Mouse (Mus musculus) lung, embryonic 15.5 days (tissue): ENCODE data around the gene Cox8a. TPM values are rescaled to one million over a fixed set of nuclear protein-coding genes. Genes with fewer than 3 reads are reported as not detected.

Experiments used
- ATAC-seq: fragments of 200-750 bp; cut with Nextera tagmentation; 2 replicates; pipeline ENCODE4 v1.8.0; 2017; ENCODE audit warnings: moderate number of reproducible peaks, borderline replicate concordance; ENCODE audit not compliant: low FRiP score, low TSS enrichment; ENCODE audit errors: extremely low read depth
- H3K27ac ChIP-seq: fragments of 300-500 bp; sonication (generic); 2 replicates; pipeline ENCODE4 v1.5.1; 2015; ENCODE audit warnings: moderate library complexity, mild to moderate bottlenecking, inconsistent platforms
- H3K27me3 ChIP-seq: fragments of 300-500 bp; sonication (generic); 2 replicates; pipeline ENCODE4 v1.6.1; 2015; ENCODE audit warnings: inconsistent platforms
- H3K36me3 ChIP-seq: fragments of 300-500 bp; sonication (generic); 2 replicates; pipeline ENCODE4 v1.6.1; 2015; ENCODE audit warnings: inconsistent platforms
- H3K4me1 ChIP-seq: fragments of 300-500 bp; sonication (generic); 2 replicates; pipeline ENCODE4 v1.6.1; 2015; ENCODE audit warnings: inconsistent platforms
- H3K4me2 ChIP-seq: fragments of 300-500 bp; sonication (generic); 2 replicates; pipeline ENCODE4 v1.6.1; 2015; ENCODE audit warnings: inconsistent platforms, mild to moderate bottlenecking, moderate library complexity
- H3K4me3 ChIP-seq: fragments of 300-500 bp; sonication (generic); 2 replicates; pipeline ENCODE4 v1.5.1; 2015; ENCODE audit warnings: mild to moderate bottlenecking, inconsistent platforms
- H3K9ac ChIP-seq: fragments of 300-500 bp; sonication (generic); 2 replicates; pipeline ENCODE4 v1.6.1; 2015; ENCODE audit warnings: inconsistent platforms
- H3K9me3 ChIP-seq: fragments of 300-500 bp; sonication (generic); 2 replicates; pipeline ENCODE4 v1.6.1; 2016; ENCODE audit warnings: inconsistent platforms
- WGBS: fragments of 180-500 bp; shearing (Covaris S2); methylation state at CpG from one replicate; pipeline ENCODE4 v1.1.7; 2015; 5-methylcytosine and 5-hydroxymethylcytosine counted together
- polyA plus RNA-seq: library from polyadenylated mRNA; unstranded; fragments of >200 nt; fragmentation: Nextera tagmentation; extraction: Ambion mirVana; gene quantifications from 2 replicates; pipeline ENCODE4 v1.2.1, GENCODE M21; 2015

Cox8a gene
- polyA plus RNA-seq, 1 experiment from 2014 or later: 793 TPM

- Histone ChIP-seq H3K27me3 (no peaks in the 10 kb centered on the region), H3K4me1 (peaks cover 9% of the 10 kb centered on the region), H3K9me3 (no peaks in the 10 kb centered on the region), H3K4me2 (peak within 1 kb of the TSS; percentile 66), H3K36me3 (no peaks in the 10 kb centered on the region), H3K4me3 (peak within 1 kb of the TSS; percentile 76), H3K9ac (peak within 1 kb of the TSS; percentile 79), H3K27ac (peak within 1 kb of the TSS; percentile 77)
- peak; percentile 95 for ATAC-seq
- under 1% methylated on average over 79 of the region's 80 CpGs for WGBS
Measured at GRCm38 (mm10) chr19:7240782-7241690, 23.6 kb upstream of the Cox8a start, which contains the start of gene Naa40. Naa40 (minus strand) TSS chr19:7241183.

- Histone ChIP-seq H3K9ac (peak overlapping the region; percentile 79), H3K27me3 (no peaks in the 10 kb centered on the region)
- WGBS: 2% methylated on average over 13 of the region's 13 CpGs
Measured at GRCm38 (mm10) chr19:7240291-7240690, 22.9 kb upstream of the Cox8a start.

DNA sequence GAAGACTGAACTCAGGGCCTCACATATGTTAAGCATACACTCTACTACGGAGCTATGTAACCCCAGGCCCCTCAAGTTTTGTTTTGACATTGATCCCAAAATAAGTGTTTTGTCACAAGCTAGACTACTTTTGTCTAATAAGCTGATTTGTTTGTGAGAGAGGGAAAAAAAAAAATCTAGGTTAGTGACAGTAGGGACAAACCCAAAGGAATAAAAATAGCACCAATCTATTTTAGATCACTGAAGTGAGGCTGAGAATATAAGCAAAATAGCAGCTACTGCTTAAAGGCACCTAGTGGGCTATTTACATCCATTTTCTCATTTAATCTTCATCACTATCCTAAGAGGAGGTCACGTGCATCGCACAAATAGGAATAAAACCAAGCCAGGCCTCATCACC is 22.2 kb upstream of the Cox8a start:
- Histone ChIP-seq H3K4me1 (peaks cover 9% of the 10 kb centered on the region), H3K9me3 (no peaks in the 10 kb centered on the region), H3K27ac (no peak overlapping the region), H3K36me3 (peaks cover under 1% of the 10 kb centered on the region; the same call in 1 of the 2 replicates), H3K4me2 (peak overlapping the region; percentile 66), H3K4me3 (peak overlapping the region; percentile 76), H3K9ac (peak overlapping the region; percentile 79; the same call in 1 of the 2 replicates), H3K27me3 (no peaks in the 10 kb centered on the region)
- no peak for ATAC-seq
- WGBS: 88% methylated on average over 3 of the region's 3 CpGs

More at GRCm38 (mm10) chr19:7240291-7240690, 22.9 kb upstream of the Cox8a start:
- H3K4me2 ChIP-seq: peak overlapping the region; percentile 66
- H3K9me3 ChIP-seq: no peaks in the 10 kb centered on the region
- H3K36me3 ChIP-seq: no peaks in the 10 kb centered on the region
- ATAC-seq: no peak
- H3K4me1 ChIP-seq: peaks cover 9% of the 10 kb centered on the region
- H3K27ac ChIP-seq: peak overlapping the region; percentile 77
- H3K4me3 ChIP-seq: peak overlapping the region; percentile 76

DNA sequence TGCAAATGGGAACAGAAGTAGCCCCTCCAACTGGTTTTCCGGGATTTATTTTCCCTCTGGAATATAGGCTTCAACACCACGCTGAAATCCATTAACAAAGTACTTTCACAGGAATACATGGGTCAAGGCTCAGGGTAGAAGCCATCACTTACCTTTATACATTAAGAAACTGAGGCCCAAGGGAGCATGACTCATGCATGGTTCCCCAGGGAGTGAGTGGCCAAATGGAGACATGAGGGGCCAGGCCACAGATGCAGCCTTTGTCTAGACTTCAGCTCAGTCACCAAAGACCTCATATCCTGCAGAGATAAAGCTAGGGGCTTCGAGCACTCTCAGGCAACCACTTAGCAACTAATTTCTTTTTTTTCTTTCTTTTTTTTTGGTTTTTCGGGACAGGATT is 19.3 kb upstream of the Cox8a start:
- 91% methylated on average over 4 of the region's 4 CpGs for WGBS
- no peak for ATAC-seq
- no peaks in the 10 kb centered on the region for H3K9me3 ChIP-seq
- peaks cover 9% of the 10 kb centered on the region for H3K4me1 ChIP-seq
- H3K36me3 ChIP-seq: peaks cover 23% of the 10 kb centered on the region
- no peaks in the 10 kb centered on the region for H3K27me3 ChIP-seq
- H3K4me2 ChIP-seq: no peak overlapping the region
- H3K4me3 ChIP-seq: no peak overlapping the region
- H3K9ac ChIP-seq: no peak overlapping the region
- no peak overlapping the region for H3K27ac ChIP-seq

GRCm38 (mm10) chr19:7236011-7236410 is 18.6 kb upstream of the Cox8a start:
- no peak overlapping the region for H3K4me3 ChIP-seq
- no peak for ATAC-seq
- 95% methylated on average over 2 of the region's 2 CpGs for WGBS
- H3K4me2 ChIP-seq: no peak overlapping the region
- H3K27me3 ChIP-seq: no peaks in the 10 kb centered on the region
- no peak overlapping the region for H3K27ac ChIP-seq
- H3K9me3 ChIP-seq: no peaks in the 10 kb centered on the region
- H3K9ac ChIP-seq: no peak overlapping the region
- peaks cover 9% of the 10 kb centered on the region for H3K4me1 ChIP-seq
- H3K36me3 ChIP-seq: peaks cover 30% of the 10 kb centered on the region

DNA sequence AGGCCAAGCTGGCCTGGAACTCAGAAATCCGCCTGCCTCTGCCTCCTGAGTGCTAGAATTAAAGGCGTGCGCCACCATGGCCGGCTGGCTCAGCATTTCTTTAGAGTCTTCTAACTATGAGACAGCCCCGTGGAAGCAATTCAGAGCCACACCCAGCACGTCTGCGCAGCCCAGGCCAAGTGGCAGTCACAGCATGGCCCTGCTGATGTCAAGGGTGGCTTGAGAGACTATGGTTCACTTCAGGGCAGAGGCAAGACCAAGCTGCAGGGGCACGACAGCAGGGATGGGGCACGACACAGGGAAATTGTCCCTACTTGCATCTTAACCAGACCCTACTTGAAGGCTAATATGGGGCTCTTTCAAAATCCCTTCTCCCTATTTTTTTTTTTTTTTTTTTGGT is 18.0 kb upstream of the Cox8a start:
- H3K4me2 ChIP-seq: no peak overlapping the region
- H3K9me3 ChIP-seq: no peaks in the 10 kb centered on the region
- no peak for ATAC-seq
- H3K9ac ChIP-seq: no peak overlapping the region
- H3K4me3 ChIP-seq: no peak overlapping the region
- peaks cover 31% of the 10 kb centered on the region for H3K36me3 ChIP-seq
- H3K27ac ChIP-seq: no peak overlapping the region
- no peaks in the 10 kb centered on the region for H3K27me3 ChIP-seq
- H3K4me1 ChIP-seq: peaks cover 9% of the 10 kb centered on the region
- 89% methylated on average over 9 of the region's 9 CpGs for WGBS

DNA sequence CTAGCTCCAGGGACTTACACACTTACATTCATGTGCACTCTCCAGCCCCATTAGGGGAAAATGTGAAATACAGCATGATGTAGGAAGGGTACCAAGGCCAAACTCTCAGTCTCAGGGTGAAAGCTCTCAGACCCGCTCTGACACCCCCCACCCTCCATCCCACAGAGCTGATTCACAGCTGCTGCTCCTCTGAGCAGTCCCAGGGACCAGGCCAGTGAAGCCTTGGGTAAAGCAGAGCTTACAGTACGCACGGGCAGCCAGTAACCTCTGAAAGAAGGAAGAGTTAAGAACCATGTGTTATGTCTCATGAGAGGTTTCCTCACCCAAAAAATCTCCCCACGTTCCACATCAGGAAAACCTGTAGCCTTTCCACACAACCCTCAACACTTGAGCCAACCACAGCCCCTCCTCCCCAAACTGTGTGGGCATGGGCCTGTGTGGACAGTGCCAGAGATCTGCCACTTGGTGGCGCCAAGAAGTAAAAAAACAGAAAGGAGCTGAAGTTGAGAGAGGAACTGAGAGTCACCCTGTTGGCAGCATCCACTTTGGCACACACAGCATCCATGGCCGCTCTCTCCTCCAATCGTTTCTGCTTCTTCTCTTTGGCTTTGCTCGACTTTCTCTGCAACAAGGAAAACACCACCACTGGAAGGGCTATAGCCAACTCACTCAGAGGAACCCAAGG is 17.3 kb upstream of the Cox8a start:
- Histone ChIP-seq H3K27ac (no peak overlapping the region), H3K36me3 (peaks cover 38% of the 10 kb centered on the region), H3K9me3 (no peaks in the 10 kb centered on the region), H3K4me3 (no peak overlapping the region), H3K9ac (no peak overlapping the region), H3K4me2 (no peak overlapping the region), H3K27me3 (no peaks in the 10 kb centered on the region), H3K4me1 (peaks cover 3% of the 10 kb centered on the region)
- WGBS: 53% methylated on average over 8 of the region's 8 CpGs
- peak; percentile 73; the same call in 1 of the 2 replicates for ATAC-seq

- Histone ChIP-seq H3K4me1 (no peaks in the 10 kb centered on the region), H3K4me2 (no peak overlapping the region), H3K4me3 (no peak overlapping the region), H3K27me3 (no peaks in the 10 kb centered on the region), H3K27ac (no peak overlapping the region), H3K36me3 (peaks cover 45% of the 10 kb centered on the region), H3K9me3 (no peaks in the 10 kb centered on the region), H3K9ac (no peak overlapping the region)
- 73% methylated on average over 6 of the region's 6 CpGs for WGBS
- ATAC-seq: no peak
Measured at GRCm38 (mm10) chr19:7226511-7226914, 9.1 kb upstream of the Cox8a start.

DNA sequence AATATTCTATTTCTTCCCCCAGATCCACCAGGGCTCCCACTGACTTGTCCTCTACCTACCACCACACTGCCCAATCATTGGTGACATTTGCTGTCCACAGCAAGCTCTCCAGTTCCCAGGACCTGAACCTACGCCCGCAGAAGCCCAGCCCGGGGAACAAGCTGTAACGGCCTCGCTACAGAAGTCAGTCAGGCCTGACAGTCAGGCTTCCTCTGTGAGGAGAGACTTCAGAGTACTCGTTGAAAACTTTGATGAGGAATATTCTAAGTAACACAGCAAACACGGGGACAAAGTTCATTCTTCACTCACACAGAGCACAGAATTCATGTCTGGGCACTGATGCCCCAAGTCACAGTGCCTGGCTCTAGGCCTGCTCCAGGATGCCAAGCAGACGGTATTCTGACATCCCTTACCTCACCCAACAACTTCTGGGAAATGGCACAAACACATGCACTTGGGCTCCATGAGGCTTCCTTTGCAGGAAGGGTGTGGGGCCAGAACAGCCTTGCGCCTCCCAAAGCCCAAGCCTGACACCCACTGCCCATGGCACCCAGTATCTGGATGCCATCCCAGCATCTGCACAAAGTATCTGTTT is 7.8 kb upstream of the Cox8a start:
- Histone ChIP-seq H3K9ac (no peak overlapping the region), H3K4me3 (no peak overlapping the region), H3K27ac (no peak overlapping the region), H3K36me3 (peaks cover 37% of the 10 kb centered on the region), H3K9me3 (no peaks in the 10 kb centered on the region), H3K4me1 (no peaks in the 10 kb centered on the region), H3K4me2 (no peak overlapping the region), H3K27me3 (no peaks in the 10 kb centered on the region)
- no peak for ATAC-seq
- 78% methylated on average over 9 of the region's 9 CpGs for WGBS

DNA sequence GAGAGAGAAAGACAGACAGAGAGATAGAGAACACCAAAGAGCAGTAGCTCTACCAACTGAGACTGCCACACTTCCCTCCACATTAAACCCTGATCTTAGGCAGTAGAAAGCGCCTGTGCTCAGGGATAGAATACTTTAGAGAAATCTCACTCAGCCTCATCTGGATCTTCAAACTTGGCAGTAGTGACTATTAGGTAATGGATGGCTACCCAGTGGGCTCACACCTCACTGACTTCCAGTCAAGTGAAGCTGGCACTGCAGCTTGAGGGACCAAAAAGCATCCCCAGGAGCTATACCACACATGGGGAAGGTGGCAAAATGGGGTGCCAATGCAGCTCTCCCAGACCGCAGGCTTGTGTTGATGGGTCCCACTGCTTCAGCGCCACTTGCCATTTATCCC is 6.8 kb upstream of the Cox8a start:
- 83% methylated on average over 3 of the region's 3 CpGs for WGBS
- Histone ChIP-seq H3K4me1 (no peaks in the 10 kb centered on the region), H3K27me3 (no peaks in the 10 kb centered on the region), H3K4me3 (no peak overlapping the region), H3K36me3 (peaks cover 28% of the 10 kb centered on the region), H3K9me3 (no peaks in the 10 kb centered on the region), H3K4me2 (no peak overlapping the region), H3K9ac (no peak overlapping the region), H3K27ac (no peak overlapping the region)
- no peak for ATAC-seq

GRCm38 (mm10) chr19:7223488-7223887 is 6.1 kb upstream of the Cox8a start:
- Histone ChIP-seq H3K9me3 (no peaks in the 10 kb centered on the region), H3K9ac (no peak overlapping the region), H3K27me3 (no peaks in the 10 kb centered on the region), H3K4me2 (no peak overlapping the region), H3K36me3 (peaks cover 23% of the 10 kb centered on the region), H3K27ac (no peak overlapping the region), H3K4me1 (no peaks in the 10 kb centered on the region), H3K4me3 (no peak overlapping the region)
- ATAC-seq: no peak

DNA sequence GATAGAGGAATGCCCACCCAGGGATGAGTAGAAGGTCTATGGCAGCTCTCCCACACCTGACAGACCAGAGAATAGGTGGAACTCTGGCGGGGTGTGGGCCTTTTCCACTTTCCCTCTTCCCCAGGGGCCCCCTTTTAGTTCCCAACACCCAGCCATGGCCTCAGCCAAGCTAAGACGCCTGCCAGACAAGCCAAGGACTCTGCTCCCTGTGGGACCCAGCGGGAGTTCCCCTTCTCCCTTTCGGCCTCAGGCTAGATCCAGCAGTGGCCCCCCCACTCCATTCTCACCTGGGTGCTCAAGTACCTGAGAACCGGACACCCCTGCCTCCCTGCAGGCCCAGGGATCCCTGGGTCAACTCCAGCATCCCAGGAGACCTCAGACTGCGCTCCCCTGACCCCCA is 4.8 kb upstream of the Cox8a start:
- Histone ChIP-seq H3K9ac (no peak overlapping the region), H3K36me3 (peaks cover 11% of the 10 kb centered on the region), H3K27ac (no peak overlapping the region), H3K4me2 (no peak overlapping the region), H3K4me1 (peaks cover 6% of the 10 kb centered on the region), H3K4me3 (no peak overlapping the region), H3K27me3 (no peaks in the 10 kb centered on the region), H3K9me3 (no peaks in the 10 kb centered on the region)
- no peak for ATAC-seq
- 79% methylated on average over 6 of the region's 6 CpGs for WGBS
